Mouse (Mus musculus): ENCODE measurements around the gene Glp1r. TPM values are rescaled to one million over a fixed set of nuclear protein-coding genes. Genes with fewer than 3 reads are reported as not detected.
A peak's percentile ranks its signal among the peaks of the same experiment; 100 is the strongest.

Glp1r gene
- polyA plus RNA-seq, 1 experiment = 0.27 TPM

DNA sequence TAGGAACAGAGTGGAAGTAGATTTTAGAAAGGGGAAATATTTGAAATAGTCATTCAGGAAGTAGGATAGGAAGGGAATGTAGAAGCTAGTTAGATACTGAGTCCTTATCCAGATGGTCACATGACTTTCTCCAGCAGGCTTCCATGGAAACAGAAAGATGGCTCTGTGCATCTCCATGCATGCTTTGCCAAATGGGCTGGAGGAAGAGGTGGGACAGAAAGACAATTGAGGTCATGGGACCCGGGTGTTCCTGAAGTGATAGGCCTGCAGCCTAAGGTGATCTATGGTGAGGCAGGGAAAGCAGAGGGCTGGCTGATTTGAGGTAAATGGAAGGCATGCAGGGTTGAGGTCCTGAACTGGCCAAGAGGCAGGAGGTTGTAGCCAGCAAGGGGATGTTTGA is 46.8 kb downstream of the Glp1r start:
- H3K4me3 ChIP-seq (ENCODE audit: insufficient read depth, low read depth, low read length) = no peak overlapping the region
- TF ChIP-seq CTCF (conservative IDR thresholded peaks at IDR 0.05; ENCODE audit: insufficient read depth, insufficient read length, low read depth, low read length) (no peak), POLR2A (IDR thresholded peaks at IDR 0.05; ENCODE audit: low read depth, low read length) (no peak)
- peak; percentile 4 for DNase-seq
- H3K27me3 ChIP-seq (replicated peaks; ENCODE audit: control insufficient read depth, insufficient read depth, low read length) = no peaks in the 10 kb centered on the region
- H3K36me3 ChIP-seq (ENCODE audit: control insufficient read depth, insufficient read depth, low read length) = no peaks in the 10 kb centered on the region
- no peaks in the 10 kb centered on the region for H3K4me1 ChIP-seq (ENCODE audit: control insufficient read depth, insufficient read depth, low read length)
- 45% methylated on average over 1 of the region's 1 CpGs for WGBS
- H3K27ac ChIP-seq (ENCODE audit: insufficient read depth, low read depth, low read length) = no peak overlapping the region

DNA sequence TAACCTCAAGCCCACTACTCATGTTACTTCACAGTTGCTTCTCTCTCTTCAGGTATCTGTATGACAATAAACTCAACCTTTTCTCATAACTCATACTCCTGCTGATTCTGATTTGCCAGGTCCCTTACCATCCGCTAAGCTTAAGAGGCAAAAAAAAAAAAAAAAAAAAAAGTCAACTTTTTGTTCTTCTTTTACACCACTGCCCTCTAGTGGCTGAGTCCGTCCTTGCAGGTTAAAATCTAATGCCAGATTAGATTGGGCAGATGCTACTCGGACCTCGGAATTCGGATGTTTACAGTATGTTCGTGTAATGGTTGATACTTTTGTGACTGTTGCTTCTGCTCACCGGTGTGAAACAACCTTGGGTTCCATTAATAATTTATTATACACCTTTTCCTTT is 49.2 kb downstream of the Glp1r start:
- Histone ChIP-seq H3K27ac (ENCODE audit: insufficient read depth, low read depth, low read length) (no peak overlapping the region), H3K4me3 (ENCODE audit: insufficient read depth, low read depth, low read length) (no peak overlapping the region), H3K27me3 (replicated peaks; ENCODE audit: control insufficient read depth, insufficient read depth, low read length) (no peaks in the 10 kb centered on the region), H3K36me3 (ENCODE audit: control insufficient read depth, insufficient read depth, low read length) (no peaks in the 10 kb centered on the region), H3K4me1 (ENCODE audit: control insufficient read depth, insufficient read depth, low read length) (no peaks in the 10 kb centered on the region)
- WGBS = 1% methylated on average over 7 of the region's 7 CpGs
- DNase-seq = peak; percentile 62
- TF ChIP-seq CTCF (conservative IDR thresholded peaks at IDR 0.05; ENCODE audit: insufficient read depth, insufficient read length, low read depth, low read length) (peak; percentile 40; the same call in 1 of the 2 replicates), POLR2A (IDR thresholded peaks at IDR 0.05; ENCODE audit: low read depth, low read length) (no peak)

DNA sequence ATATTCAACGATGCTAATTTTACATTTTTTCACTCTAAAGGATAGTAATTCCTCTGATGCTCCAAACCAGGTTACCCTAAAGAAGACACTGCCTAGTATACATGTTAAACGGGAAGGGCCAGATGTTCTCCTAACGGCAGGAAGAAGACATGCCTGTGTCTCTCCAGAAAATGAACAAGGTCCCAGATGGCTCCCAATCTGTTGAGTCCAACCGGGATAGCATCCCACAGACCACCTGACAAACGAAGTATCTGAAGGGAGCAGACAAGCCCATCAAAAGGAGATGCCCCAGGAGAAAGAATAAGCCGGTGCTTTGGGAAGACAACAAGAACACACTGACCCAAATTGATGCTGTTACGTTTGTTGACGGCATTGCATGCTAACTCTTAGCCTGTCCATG is 50.0 kb downstream of the Glp1r start:
- WGBS = 70% methylated on average over 8 of the region's 8 CpGs
- H3K27ac ChIP-seq (ENCODE audit: insufficient read depth, low read depth, low read length) = no peak overlapping the region
- no peaks in the 10 kb centered on the region for H3K27me3 ChIP-seq (replicated peaks; ENCODE audit: control insufficient read depth, insufficient read depth, low read length)
- no peaks in the 10 kb centered on the region for H3K36me3 ChIP-seq (ENCODE audit: control insufficient read depth, insufficient read depth, low read length)
- no peak for TF ChIP-seq POLR2A (IDR thresholded peaks at IDR 0.05; ENCODE audit: low read depth, low read length)
- no peak for TF ChIP-seq CTCF (conservative IDR thresholded peaks at IDR 0.05; ENCODE audit: insufficient read depth, insufficient read length, low read depth, low read length)
- H3K4me1 ChIP-seq (ENCODE audit: control insufficient read depth, insufficient read depth, low read length) = no peaks in the 10 kb centered on the region
- H3K4me3 ChIP-seq (ENCODE audit: insufficient read depth, low read depth, low read length) = no peak overlapping the region
- DNase-seq = no peak

DNA sequence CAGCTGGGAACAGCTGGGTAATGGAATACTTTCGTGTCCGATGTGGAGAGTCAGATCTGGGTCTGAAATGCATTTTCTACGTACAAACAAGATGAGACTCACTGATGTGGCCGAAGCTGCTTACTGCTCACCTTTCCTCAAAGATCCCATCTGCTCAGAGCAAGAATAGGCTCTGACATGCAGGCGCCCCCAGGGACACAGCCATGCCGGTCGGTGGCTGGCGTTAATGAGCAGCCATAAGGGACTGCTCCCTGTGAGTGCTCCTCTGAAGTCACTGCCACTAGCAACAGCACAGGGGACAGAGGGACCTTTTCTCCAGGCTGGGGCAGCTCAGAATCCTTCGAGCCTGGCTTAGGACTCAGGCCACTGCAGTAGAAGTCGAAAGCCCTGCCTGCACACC is 52.7 kb downstream of the Glp1r start, which contains the start of gene Umodl1:
Umodl1 (plus strand) TSS at position 301 of the 400 bp plus-strand sequence.
- H3K4me1 ChIP-seq (ENCODE audit: control insufficient read depth, insufficient read depth, low read length) = no peaks in the 10 kb centered on the region
- H3K36me3 ChIP-seq (ENCODE audit: control insufficient read depth, insufficient read depth, low read length) = no peaks in the 10 kb centered on the region
- no peak for DNase-seq
- H3K4me3 ChIP-seq (ENCODE audit: insufficient read depth, low read depth, low read length) = no peak within 1 kb of the TSS
- 60% methylated on average over 10 of the region's 10 CpGs for WGBS
- no peaks in the 10 kb centered on the region for H3K27me3 ChIP-seq (replicated peaks; ENCODE audit: control insufficient read depth, insufficient read depth, low read length)
- no peak within 1 kb of the TSS for H3K27ac ChIP-seq (ENCODE audit: insufficient read depth, low read depth, low read length)
- no peak for TF ChIP-seq POLR2A (IDR thresholded peaks at IDR 0.05; ENCODE audit: low read depth, low read length)
- no peak for TF ChIP-seq CTCF (conservative IDR thresholded peaks at IDR 0.05; ENCODE audit: insufficient read depth, insufficient read length, low read depth, low read length)

GRCm38 (mm10) chr17:30961936-30962592 is 60.4 kb downstream of the Glp1r start:
- WGBS = 47% methylated on average over 7 of the region's 7 CpGs
- TF ChIP-seq POLR2A (IDR thresholded peaks at IDR 0.05; ENCODE audit: low read depth, low read length) (no peak), CTCF (conservative IDR thresholded peaks at IDR 0.05; ENCODE audit: insufficient read depth, insufficient read length, low read depth, low read length) (no peak)
- Histone ChIP-seq H3K27ac (ENCODE audit: insufficient read depth, low read depth, low read length) (no peak overlapping the region), H3K4me1 (ENCODE audit: control insufficient read depth, insufficient read depth, low read length) (no peaks in the 10 kb centered on the region), H3K36me3 (ENCODE audit: control insufficient read depth, insufficient read depth, low read length) (no peaks in the 10 kb centered on the region), H3K4me3 (ENCODE audit: insufficient read depth, low read depth, low read length) (no peak overlapping the region), H3K27me3 (replicated peaks; ENCODE audit: control insufficient read depth, insufficient read depth, low read length) (no peaks in the 10 kb centered on the region)
- no peak for DNase-seq

DNA sequence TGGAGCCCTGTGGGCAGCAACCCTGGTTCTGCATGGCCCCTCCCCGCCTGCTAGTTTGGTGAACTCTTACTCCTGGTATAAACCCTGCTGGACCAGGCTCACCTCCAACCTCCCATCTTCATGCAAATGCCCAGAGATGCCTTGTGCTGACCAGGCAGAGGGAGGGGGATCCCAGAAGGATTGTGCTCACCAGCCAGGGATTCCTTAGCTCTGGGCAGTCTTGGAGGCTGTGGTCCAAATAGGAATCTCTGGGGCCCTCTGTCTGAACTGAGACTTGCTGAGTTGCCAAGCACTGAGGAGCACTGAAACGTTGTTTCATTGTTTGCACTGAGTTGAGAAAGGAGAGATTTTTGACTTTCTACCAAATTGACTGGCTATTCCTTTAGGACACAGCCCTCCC is 61.3 kb downstream of the Glp1r start:
- no peak overlapping the region for H3K27ac ChIP-seq (ENCODE audit: insufficient read depth, low read depth, low read length)
- TF ChIP-seq POLR2A (IDR thresholded peaks at IDR 0.05; ENCODE audit: low read depth, low read length) = no peak
- TF ChIP-seq CTCF (conservative IDR thresholded peaks at IDR 0.05; ENCODE audit: insufficient read depth, insufficient read length, low read depth, low read length) = no peak
- H3K27me3 ChIP-seq (replicated peaks; ENCODE audit: control insufficient read depth, insufficient read depth, low read length) = no peaks in the 10 kb centered on the region
- DNase-seq = no peak
- no peaks in the 10 kb centered on the region for H3K36me3 ChIP-seq (ENCODE audit: control insufficient read depth, insufficient read depth, low read length)
- H3K4me3 ChIP-seq (ENCODE audit: insufficient read depth, low read depth, low read length) = no peak overlapping the region
- H3K4me1 ChIP-seq (ENCODE audit: control insufficient read depth, insufficient read depth, low read length) = no peaks in the 10 kb centered on the region
- WGBS = 42% methylated on average over 2 of the region's 2 CpGs

DNA sequence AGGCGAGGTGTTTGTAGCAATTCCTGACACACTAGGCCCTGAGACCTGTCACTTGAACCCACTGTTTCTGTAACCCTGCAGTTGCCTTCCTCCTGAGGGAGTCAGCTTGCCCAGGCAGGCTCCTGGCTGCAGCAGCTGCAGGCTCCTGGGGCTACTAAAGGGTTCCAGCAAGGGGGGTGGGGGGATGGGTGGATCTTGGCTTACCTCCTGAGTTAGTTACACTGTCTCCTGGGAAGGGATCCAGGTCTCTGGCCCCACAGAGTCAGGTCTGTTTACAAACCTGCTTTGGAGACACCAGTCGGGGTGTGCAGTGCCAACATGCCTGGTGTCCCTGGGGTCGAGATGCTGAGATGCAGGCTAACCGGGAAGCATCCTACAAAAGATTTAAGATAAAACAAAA is 68.4 kb downstream of the Glp1r start:
- no peaks in the 10 kb centered on the region for H3K27me3 ChIP-seq (replicated peaks; ENCODE audit: control insufficient read depth, insufficient read depth, low read length)
- H3K4me3 ChIP-seq (ENCODE audit: insufficient read depth, low read depth, low read length) = no peak overlapping the region
- no peak overlapping the region for H3K27ac ChIP-seq (ENCODE audit: insufficient read depth, low read depth, low read length)
- WGBS = 56% methylated on average over 4 of the region's 4 CpGs
- TF ChIP-seq CTCF (conservative IDR thresholded peaks at IDR 0.05; ENCODE audit: insufficient read depth, insufficient read length, low read depth, low read length) (no peak), POLR2A (IDR thresholded peaks at IDR 0.05; ENCODE audit: low read depth, low read length) (no peak)
- no peak for DNase-seq
- H3K4me1 ChIP-seq (ENCODE audit: control insufficient read depth, insufficient read depth, low read length) = no peaks in the 10 kb centered on the region
- H3K36me3 ChIP-seq (ENCODE audit: control insufficient read depth, insufficient read depth, low read length) = no peaks in the 10 kb centered on the region

Data from kidney, adult 2 months (tissue).